Mouse (Mus musculus): ENCODE measurements around the gene Adipor2.

GRCm38 (mm10) chr6:119449060-119449499 is 31.6 kb upstream of the Adipor2 start:
- TF ChIP-seq ZC3H11A (IDR thresholded peaks at IDR 0.05; ENCODE audit: borderline replicate concordance, low read depth, low read length), result no peak
- TF ChIP-seq MAFK (IDR thresholded peaks at IDR 0.05; ENCODE audit: insufficient read depth, low read depth, low read length), result no peak
- no peak for TF ChIP-seq CHD2 (IDR thresholded peaks at IDR 0.05; ENCODE audit: low read depth, low read length)
- TF ChIP-seq ZNF384 (IDR thresholded peaks at IDR 0.05; ENCODE audit: low read depth, low read length), result no peak
